Mouse (Mus musculus) liver, postnatal 0 days (tissue): ENCODE results near the gene Pou2af1. TPM values are rescaled to one million over a fixed set of nuclear protein-coding genes. Genes with fewer than 3 reads are reported as not detected.

Experiments
- ATAC-seq: fragments of 200-750 bp; cut with Nextera tagmentation; 2 replicates; pipeline ENCODE4 v1.8.0; 2017; ENCODE audit warnings: mild to moderate bottlenecking, moderate library complexity
- DNase-seq: peaks from one replicate; pipeline ENCODE4 v3.0.0-alpha.2; 2016
- H3K27ac ChIP-seq: fragments of 300-500 bp; sonication (generic); 2 replicates; pipeline ENCODE4 v1.5.1; 2014; ENCODE audit warnings: antibody characterized with exemption, moderate library complexity, mild to moderate bottlenecking, low read depth
- H3K27me3 ChIP-seq: fragments of 300-500 bp; sonication (generic); 2 replicates; pipeline ENCODE4 v1.6.1; 2014; ENCODE audit warnings: low read length, control low read depth, mixed read lengths; ENCODE audit not compliant: insufficient read depth
- H3K36me3 ChIP-seq: fragments of 300-500 bp; sonication (generic); replicated peaks from 2 replicates; pipeline ENCODE4 v1.6.1; 2014; ENCODE audit warnings: mild to moderate bottlenecking, control low read depth, low read length, moderate library complexity, mixed read lengths; ENCODE audit not compliant: insufficient read depth
- H3K4me1 ChIP-seq: fragments of 300-500 bp; sonication (generic); 2 replicates; pipeline ENCODE4 v1.6.1; 2014; ENCODE audit warnings: antibody characterized with exemption, mild to moderate bottlenecking, control low read depth; ENCODE audit not compliant: insufficient read depth
- H3K4me2 ChIP-seq: fragments of 300-500 bp; sonication (generic); 2 replicates; pipeline ENCODE4 v1.6.1; 2014; ENCODE audit warnings: low read depth, mild to moderate bottlenecking, low read length, moderate library complexity, mixed read lengths
- H3K4me3 ChIP-seq: fragments of 300-500 bp; sonication (generic); 2 replicates; pipeline ENCODE4 v1.5.1; 2014; ENCODE audit warnings: low read depth, low read length
- H3K9ac ChIP-seq: fragments of 300-500 bp; sonication (generic); replicated peaks from 2 replicates; pipeline ENCODE4 v1.6.1; 2014; ENCODE audit warnings: mild to moderate bottlenecking, moderate library complexity
- H3K9me3 ChIP-seq: fragments of 300-500 bp; sonication (generic); 2 replicates; pipeline ENCODE4 v1.6.1; 2016; ENCODE audit warnings: mild to moderate bottlenecking, control low read depth, low read length, mixed read lengths
- CTCF ChIP-seq: sonication (generic); IDR thresholded peaks from 2 replicates; pipeline ENCODE4 v1.5.1; 2016; ENCODE audit warnings: antibody characterized with exemption, low read depth
- EP300 ChIP-seq: IDR thresholded peaks from 2 replicates; pipeline ENCODE4 v1.6.1; 2016; ENCODE audit warnings: antibody characterized with exemption, low read depth, mild to moderate bottlenecking
- WGBS: fragments of 180-500 bp; shearing (Covaris S2); extraction: QIAGEN DNeasy Blood & Tissue Kit; methylation state at CpG from one replicate; pipeline ENCODE4 v1.1.7; 2014; ENCODE audit not compliant: insufficient replicate concordance; 5-methylcytosine and 5-hydroxymethylcytosine counted together
- polyA plus RNA-seq: library from polyadenylated mRNA; unstranded; fragments of >200 nt; fragmentation: Nextera tagmentation; extraction: Ambion mirVana; gene quantifications from 2 replicates; pipeline ENCODE4 v1.2.1, GENCODE M21; 2015

Gene Pou2af1
- polyA plus RNA-seq, 1 experiment from 2014 or later = 7.6 TPM

- no peak overlapping the region for H3K9ac ChIP-seq
- TF ChIP-seq CTCF = no peak
- no peak for TF ChIP-seq EP300
- no peaks in the 10 kb centered on the region for H3K27me3 ChIP-seq
- peak; percentile 47; the same call in 1 of the 2 replicates for ATAC-seq
- H3K4me2 ChIP-seq = no peak overlapping the region
- peak; percentile 36 for DNase-seq
- no peak overlapping the region for H3K27ac ChIP-seq
- WGBS = 56% methylated on average over 4 of the region's 4 CpGs
- no peaks in the 10 kb centered on the region for H3K36me3 ChIP-seq
- no peaks in the 10 kb centered on the region for H3K9me3 ChIP-seq
- H3K4me3 ChIP-seq = no peak overlapping the region
- H3K4me1 ChIP-seq = no peaks in the 10 kb centered on the region
Measured at GRCm38 (mm10) chr9:51256780-51257502, 43.4 kb downstream of the Pou2af1 start.

- H3K9me3 ChIP-seq = no peaks in the 10 kb centered on the region
- no peak for TF ChIP-seq CTCF
- no peak for TF ChIP-seq EP300
- WGBS = 80% methylated on average over 5 of the region's 5 CpGs
- H3K9ac ChIP-seq = no peak overlapping the region
- DNase-seq = no peak
- no peaks in the 10 kb centered on the region for H3K4me1 ChIP-seq
- ATAC-seq = no peak
- no peaks in the 10 kb centered on the region for H3K36me3 ChIP-seq
- H3K4me3 ChIP-seq = no peak overlapping the region
- no peak overlapping the region for H3K4me2 ChIP-seq
- H3K27me3 ChIP-seq = no peaks in the 10 kb centered on the region
- H3K27ac ChIP-seq = no peak overlapping the region
Measured at GRCm38 (mm10) chr9:51258426-51258825, 44.9 kb downstream of the Pou2af1 start.

GRCm38 (mm10) chr9:51268852-51269251 lies 55.3 kb downstream of the Pou2af1 start:
- no peaks in the 10 kb centered on the region for H3K4me1 ChIP-seq
- TF ChIP-seq CTCF (no peak), EP300 (no peak)

GRCm38 (mm10) chr9:51271073-51271472 lies 57.6 kb downstream of the Pou2af1 start:
- peaks cover 2% of the 10 kb centered on the region; the same call in 1 of the 2 replicates for H3K4me1 ChIP-seq
- H3K27me3 ChIP-seq = no peaks in the 10 kb centered on the region
- DNase-seq = no peak
- 70% methylated on average over 8 of the region's 8 CpGs for WGBS
- H3K36me3 ChIP-seq = no peaks in the 10 kb centered on the region
- ATAC-seq = no peak
- TF ChIP-seq CTCF = no peak
- TF ChIP-seq EP300 = no peak
- H3K4me2 ChIP-seq = no peak overlapping the region
- no peaks in the 10 kb centered on the region for H3K9me3 ChIP-seq
- H3K27ac ChIP-seq = no peak overlapping the region
- H3K4me3 ChIP-seq = no peak overlapping the region
- no peak overlapping the region for H3K9ac ChIP-seq

More at GRCm38 (mm10) chr9:51268852-51269251, 55.3 kb downstream of the Pou2af1 start:
- Histone ChIP-seq H3K27ac (no peak overlapping the region), H3K4me2 (no peak overlapping the region), H3K27me3 (no peaks in the 10 kb centered on the region), H3K9me3 (no peaks in the 10 kb centered on the region), H3K36me3 (no peaks in the 10 kb centered on the region), H3K9ac (no peak overlapping the region), H3K4me3 (no peak overlapping the region)
- WGBS = 78% methylated on average over 5 of the region's 5 CpGs
- ATAC-seq = no peak
- DNase-seq = no peak

GRCm38 (mm10) chr9:51272102-51272501 lies 58.6 kb downstream of the Pou2af1 start:
- Histone ChIP-seq H3K27me3 (no peaks in the 10 kb centered on the region), H3K27ac (no peak overlapping the region), H3K36me3 (no peaks in the 10 kb centered on the region), H3K4me1 (peaks cover 2% of the 10 kb centered on the region; the same call in 1 of the 2 replicates), H3K9ac (no peak overlapping the region), H3K9me3 (no peaks in the 10 kb centered on the region), H3K4me2 (no peak overlapping the region), H3K4me3 (no peak overlapping the region)
- TF ChIP-seq EP300 (no peak), CTCF (no peak)
- DNase-seq (no peak), ATAC-seq (no peak)
- WGBS = 47% methylated on average over 5 of the region's 5 CpGs

GRCm38 (mm10) chr9:51273581-51274154 lies 60.2 kb downstream of the Pou2af1 start:
- Histone ChIP-seq H3K9ac (no peak overlapping the region), H3K4me1 (peaks cover 6% of the 10 kb centered on the region; the same call in 1 of the 2 replicates), H3K27me3 (no peaks in the 10 kb centered on the region), H3K4me3 (no peak overlapping the region), H3K9me3 (no peaks in the 10 kb centered on the region), H3K36me3 (no peaks in the 10 kb centered on the region), H3K4me2 (no peak overlapping the region), H3K27ac (no peak overlapping the region)
- ATAC-seq (no peak), DNase-seq (peak; percentile 25)
- WGBS = 29% methylated on average over 9 of the region's 9 CpGs
- TF ChIP-seq EP300 (no peak), CTCF (no peak)
